Mouse (Mus musculus) adrenal gland, adult 18-20 months (tissue): ENCODE data around the gene Ush1c. TPM values are rescaled to one million over a fixed set of nuclear protein-coding genes. Genes with fewer than 3 reads are reported as not detected.

Source experiments
- DNase-seq, 2 experiments: peaks; one replicate each; pipeline ENCODE4 v3.0.0; 2021 to 2022; ENCODE audit warnings: low spot score in 2 of 2
- long read RNA-seq, 2 experiments: library from polyadenylated mRNA; stranded (forward); transcript quantifications; one replicate each; pipeline ENCODE4 v2.0.0; 2021
- total RNA-seq, 2 experiments: library from RNA; stranded (reverse); gene quantifications; 1 replicate in 1 of 2; 2 replicates in 1 of 2; pipeline ENCODE4 v1.2.3; 2021

Gene Ush1c
- total RNA-seq: 1 to 10 TPM; 1.7 to 4.5 TPM
- long read RNA-seq, experiment 1, partial matches to known transcripts: 0 of 3 reads
- long read RNA-seq, experiment 1, other reads (novel, unspliced or antisense): 0 of 3 reads
- long read RNA-seq, experiment 2, partial matches to known transcripts: 1 of 5 reads
- long read RNA-seq, experiment 2, other reads (novel, unspliced or antisense): 0 of 5 reads

- no peak for DNase-seq
These were observed at the start of gene Ush1c for GRCm38 (mm10) chr7:46238346-46238745. Ush1c (minus strand) TSS chr7:46238503.

- no peak for DNase-seq
These were observed 48.7 kb upstream of the Ush1c start for GRCm38 (mm10) chr7:46287051-46287450.

- DNase-seq: no peak
These were observed 48.1 kb upstream of the Ush1c start for GRCm38 (mm10) chr7:46286391-46286790.

GRCm38 (mm10) chr7:46285161-46285839, 47.0 kb upstream of the Ush1c start:
- DNase-seq: no peak

GRCm38 (mm10) chr7:46283681-46284080, 45.4 kb upstream of the Ush1c start:
- DNase-seq: peak in 1 of 2 experiments; percentile 25

GRCm38 (mm10) chr7:46282276-46282675, 44.0 kb upstream of the Ush1c start:
- no peak for DNase-seq

- no peak for DNase-seq
These were observed 42.6 kb upstream of the Ush1c start for GRCm38 (mm10) chr7:46280896-46281295.

- peak; percentile 46 to 48 for DNase-seq
These were observed 41.6 kb upstream of the Ush1c start for GRCm38 (mm10) chr7:46279946-46280345.

GRCm38 (mm10) chr7:46276156-46276555, 37.9 kb upstream of the Ush1c start:
- DNase-seq: no peak

GRCm38 (mm10) chr7:46251841-46252240, 13.5 kb upstream of the Ush1c start:
- no peak for DNase-seq

GRCm38 (mm10) chr7:46247606-46248005, 9.3 kb upstream of the Ush1c start:
- no peak for DNase-seq

GRCm38 (mm10) chr7:46246876-46247275, 8.6 kb upstream of the Ush1c start:
- DNase-seq: peak in 1 of 2 experiments; percentile 32

GRCm38 (mm10) chr7:46240696-46241095, 2.4 kb upstream of the Ush1c start, which contains the start of gene Otog:
Otog (plus strand) TSS chr7:46240987.
- no peak for DNase-seq

- DNase-seq: no peak
These were observed 1.8 kb upstream of the Ush1c start for GRCm38 (mm10) chr7:46240091-46240490.

GRCm38 (mm10) chr7:46237192-46237591, 1.1 kb downstream of the Ush1c start:
- DNase-seq: no peak

- no peak for DNase-seq
These were observed 1.9 kb downstream of the Ush1c start for GRCm38 (mm10) chr7:46236363-46236762.

GRCm38 (mm10) chr7:46235948-46236347, 2.4 kb downstream of the Ush1c start:
- no peak for DNase-seq

GRCm38 (mm10) chr7:46226936-46227335, 11.4 kb downstream of the Ush1c start:
- DNase-seq: no peak

GRCm38 (mm10) chr7:46226253-46226652, 12.1 kb downstream of the Ush1c start:
- DNase-seq: peak; percentile 60 to 62

- DNase-seq: no peak
These were observed 17.6 kb downstream of the Ush1c start for GRCm38 (mm10) chr7:46220591-46221129.

GRCm38 (mm10) chr7:46218415-46218814, 19.9 kb downstream of the Ush1c start:
- DNase-seq: no peak

GRCm38 (mm10) chr7:46216481-46216880, 21.8 kb downstream of the Ush1c start:
- no peak for DNase-seq
